Mouse (Mus musculus): Measurements from ENCODE around the gene Trpm3. TPM values are rescaled to one million over a fixed set of nuclear protein-coding genes. Genes with fewer than 3 reads are reported as not detected.

The Trpm3 gene
- polyA plus RNA-seq (2017; shearing (Covaris generic)) = under 1 TPM; 0.08 to 0.68 (median 0.16) TPM

DNA sequence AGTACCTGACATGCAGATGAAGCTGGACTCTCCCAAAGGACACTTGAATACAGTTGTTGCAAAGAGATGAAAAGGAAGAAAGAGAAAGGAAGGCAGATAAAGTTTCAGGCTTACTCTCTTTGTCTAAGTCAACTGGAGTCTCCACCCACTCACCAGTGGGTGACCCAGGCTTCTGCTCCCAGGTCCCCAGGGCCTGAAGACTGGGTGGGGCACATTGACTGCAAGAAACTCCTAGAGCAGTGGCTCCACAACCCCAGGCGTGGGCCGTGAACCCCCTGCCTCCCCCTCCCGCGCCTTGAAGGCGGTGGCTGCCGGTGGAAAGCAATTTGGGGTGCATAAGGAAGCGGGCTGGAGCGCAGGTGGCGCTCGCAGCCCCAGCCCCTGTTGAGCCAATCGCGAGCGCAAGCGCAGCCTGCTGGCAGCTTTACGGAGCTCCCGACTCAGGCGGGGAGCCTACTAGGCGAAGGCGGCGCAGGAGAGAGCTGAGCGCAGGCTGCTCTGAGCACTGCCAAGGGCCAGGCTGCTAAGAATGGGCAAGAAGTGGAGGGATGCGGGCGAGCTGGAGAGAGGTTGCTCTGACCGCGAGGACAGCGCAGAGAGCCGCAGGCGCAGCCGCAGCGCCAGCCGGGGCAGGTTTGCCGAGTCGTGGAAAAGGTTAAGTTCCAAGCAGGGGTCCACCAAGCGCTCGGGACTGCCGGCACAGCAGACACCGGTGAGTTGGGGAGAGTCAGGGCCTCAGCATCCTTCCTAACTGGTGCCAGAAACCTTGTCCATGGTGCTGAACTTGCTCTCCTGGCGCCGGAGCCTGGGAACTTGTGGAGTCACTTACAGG lies at the start of gene Trpm3:
Gene Trpm3, plus strand, starts transcription at position 457 of the 832 bp plus-strand sequence.
- ATAC-seq = no peak

DNA sequence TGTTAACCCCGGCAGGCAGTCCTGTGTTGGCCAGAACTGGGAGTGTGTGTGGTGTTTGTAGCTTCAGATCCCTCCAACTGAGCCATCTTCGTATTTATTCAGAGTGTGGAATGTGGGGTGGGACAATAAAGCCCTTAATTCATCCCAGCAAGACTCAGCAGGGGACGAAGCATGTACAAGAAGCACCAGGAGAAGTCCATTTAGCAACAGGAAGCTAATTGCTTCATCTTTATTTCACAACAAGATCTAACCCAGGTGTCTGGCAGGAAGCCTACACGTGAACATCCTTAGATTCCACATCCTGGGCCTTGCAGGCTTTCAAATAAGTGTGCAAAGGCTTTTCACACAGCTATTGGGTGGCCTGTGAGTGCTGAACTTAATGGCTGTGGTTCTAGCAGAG lies 38.3 kb upstream of the Trpm3 start:
- no peak for ATAC-seq

DNA sequence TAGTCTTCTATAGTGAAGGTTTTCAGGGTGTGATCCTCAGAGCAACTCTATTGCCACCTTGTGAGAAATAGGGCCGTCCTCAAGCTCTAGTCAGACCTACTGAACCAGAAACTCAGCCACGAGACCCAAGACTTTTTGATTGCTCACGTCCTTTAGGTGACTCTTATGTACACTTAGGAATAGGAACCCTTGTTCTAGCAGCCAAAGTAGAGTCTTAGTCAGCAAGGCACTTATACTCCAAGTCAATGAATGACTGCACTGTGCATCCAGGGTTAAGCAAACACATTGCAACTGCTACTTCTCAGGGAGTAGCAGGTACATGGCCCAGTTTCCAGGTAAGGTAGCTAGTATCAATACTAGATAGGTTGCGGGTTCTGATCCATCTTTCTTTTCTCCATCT lies 35.0 kb upstream of the Trpm3 start:
- ATAC-seq = no peak

DNA sequence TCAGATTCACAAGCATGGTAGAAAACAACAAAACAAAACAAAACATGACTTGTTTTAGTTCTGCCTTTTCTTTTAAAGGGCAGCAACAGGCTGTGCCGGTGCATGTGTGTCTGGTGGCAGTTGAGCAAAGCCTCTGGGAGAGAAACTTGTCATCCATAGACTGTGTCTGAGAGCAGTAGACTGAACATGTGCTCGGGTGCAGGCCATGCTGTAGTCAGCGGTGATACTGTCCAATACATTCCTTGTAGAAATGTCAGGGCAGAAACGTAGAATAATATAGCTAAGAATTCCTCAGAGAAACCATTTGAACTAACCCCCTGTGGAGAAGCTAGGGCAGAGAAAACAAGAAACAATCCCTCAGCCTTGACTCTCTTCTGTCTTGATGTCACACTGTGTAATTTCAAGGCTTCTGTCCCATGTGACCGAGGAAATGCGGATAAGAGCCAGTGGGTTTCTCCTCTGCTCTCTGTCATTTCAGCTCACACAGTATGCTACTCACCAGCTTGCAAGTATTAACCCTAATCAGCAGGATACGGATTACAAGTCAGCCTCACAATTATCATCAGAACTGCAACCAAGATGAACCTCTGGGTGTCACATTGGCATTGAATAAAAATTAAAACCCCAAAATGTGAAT lies 33.9 kb upstream of the Trpm3 start:
- no peak for ATAC-seq

DNA sequence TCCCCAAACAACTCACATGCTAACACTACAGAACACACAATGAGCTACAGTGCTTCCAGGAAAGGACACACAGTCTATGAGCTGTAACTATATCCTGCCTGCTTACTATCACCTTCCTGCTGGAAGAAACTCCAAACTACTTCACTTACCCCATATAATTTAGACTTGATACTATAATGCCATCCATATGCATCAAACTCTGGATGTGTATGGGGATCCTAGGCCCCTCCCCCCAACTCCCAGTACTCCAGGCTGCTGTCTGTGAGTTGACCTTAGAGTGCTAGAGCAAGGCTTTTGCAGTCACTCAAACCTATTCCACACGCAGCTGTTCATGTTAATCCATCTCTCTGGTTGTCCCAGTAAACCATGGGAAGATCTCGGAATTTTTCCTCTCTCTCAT lies 33.2 kb upstream of the Trpm3 start:
- no peak for ATAC-seq

DNA sequence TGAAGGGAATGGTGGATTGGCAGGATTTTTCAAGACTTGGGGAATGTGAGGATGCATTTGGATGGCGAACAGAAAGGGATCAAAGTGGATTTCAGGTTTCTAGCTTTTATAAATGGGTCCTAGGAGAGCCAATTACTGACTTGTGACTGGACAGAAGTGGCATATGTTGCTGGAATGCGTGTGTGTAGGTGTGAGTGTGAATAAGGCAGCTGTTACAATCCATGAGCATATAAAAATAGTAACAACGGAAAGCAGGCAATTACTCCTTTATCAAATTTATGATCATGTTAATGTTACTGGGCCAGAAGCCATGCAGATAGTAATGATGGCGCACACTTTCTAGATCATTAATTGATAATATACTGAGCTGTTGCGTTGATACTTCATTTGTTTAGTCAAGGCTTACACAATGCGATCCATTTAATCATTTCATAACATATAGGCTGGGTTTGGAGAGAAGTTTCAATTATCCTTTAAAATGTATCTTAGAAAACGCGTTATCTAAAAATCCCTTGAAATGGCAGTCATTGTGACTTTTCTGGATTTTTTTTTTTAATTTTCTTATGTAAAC lies 29.9 kb upstream of the Trpm3 start:
- ATAC-seq = no peak

DNA sequence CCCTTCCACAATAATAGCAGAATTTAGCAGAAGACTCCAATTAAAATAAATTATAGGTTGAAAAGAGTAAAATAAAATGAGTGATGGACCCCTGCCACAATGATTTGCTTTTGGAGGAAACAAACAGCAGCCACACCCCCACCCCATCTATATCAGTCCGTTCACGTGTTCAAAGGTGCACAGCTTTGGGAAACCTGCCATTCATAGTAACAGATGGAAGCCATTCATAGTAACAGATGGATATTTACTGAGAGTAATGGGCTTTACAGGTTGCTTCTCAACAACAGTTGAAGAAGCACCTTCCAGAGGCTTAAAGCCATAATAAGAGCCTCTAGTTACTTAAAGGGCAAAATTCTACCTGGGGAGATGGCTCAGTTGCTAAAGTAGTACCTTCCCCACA lies 17.9 kb upstream of the Trpm3 start:
- no peak for ATAC-seq

DNA sequence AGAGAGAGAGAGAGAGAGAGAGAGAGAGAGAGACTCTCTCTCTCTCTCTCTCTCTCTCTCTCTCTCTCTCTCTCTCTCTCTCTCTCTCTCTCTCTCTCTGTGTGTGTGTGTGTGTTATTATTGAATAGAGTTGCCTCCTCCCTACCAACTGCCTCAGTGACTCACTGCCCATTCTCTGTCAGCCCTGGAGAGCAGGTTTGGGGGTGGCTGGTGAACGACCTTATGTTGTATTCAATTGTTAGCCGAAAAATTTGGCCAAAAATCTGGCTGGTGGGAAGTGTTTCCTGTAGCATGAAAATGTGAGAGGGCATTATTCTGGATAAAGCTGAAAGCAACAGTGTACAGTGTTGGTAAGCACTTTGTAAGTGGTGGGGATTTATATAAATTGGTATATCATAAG lies 17.2 kb upstream of the Trpm3 start:
- no peak for ATAC-seq

DNA sequence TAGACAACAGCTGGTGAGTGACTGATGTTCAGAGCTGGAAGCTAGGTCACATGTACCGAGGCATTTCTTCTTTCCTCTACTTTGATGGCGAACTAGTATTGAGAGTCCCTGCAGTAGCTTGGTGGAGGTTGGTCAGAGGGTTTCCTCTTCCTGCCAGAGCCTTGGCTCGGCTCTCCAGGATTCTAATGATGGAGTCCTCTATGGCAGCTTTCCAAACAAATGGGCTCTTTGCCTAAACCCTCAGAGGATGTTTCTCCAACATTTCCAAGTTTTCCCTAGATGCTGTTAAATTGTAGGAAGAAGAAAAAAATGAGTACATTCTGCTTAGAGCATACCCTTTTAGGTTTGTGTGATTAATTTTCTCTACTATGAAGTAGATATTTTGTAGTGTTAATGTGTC lies 6.2 kb upstream of the Trpm3 start:
- ATAC-seq = no peak

DNA sequence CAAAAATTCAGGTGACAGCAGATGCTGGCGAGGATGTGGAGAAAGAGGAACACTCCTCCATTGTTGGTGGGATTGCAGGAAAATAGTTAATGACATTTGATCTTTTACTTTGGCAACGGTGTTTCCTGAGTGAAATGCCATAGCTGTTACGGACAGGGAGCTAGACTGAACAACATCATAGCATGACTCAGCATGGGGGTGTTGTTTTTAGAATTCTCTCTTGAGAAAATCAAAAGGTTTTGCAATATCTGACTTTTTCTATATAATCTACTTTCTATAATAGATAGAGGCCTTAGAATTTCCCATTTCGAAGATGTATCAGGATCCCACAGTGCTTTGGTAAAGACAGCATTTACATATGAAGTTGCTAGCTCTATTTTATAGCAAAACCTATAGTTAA lies 39.7 kb downstream of the Trpm3 start:
- no peak for ATAC-seq

DNA sequence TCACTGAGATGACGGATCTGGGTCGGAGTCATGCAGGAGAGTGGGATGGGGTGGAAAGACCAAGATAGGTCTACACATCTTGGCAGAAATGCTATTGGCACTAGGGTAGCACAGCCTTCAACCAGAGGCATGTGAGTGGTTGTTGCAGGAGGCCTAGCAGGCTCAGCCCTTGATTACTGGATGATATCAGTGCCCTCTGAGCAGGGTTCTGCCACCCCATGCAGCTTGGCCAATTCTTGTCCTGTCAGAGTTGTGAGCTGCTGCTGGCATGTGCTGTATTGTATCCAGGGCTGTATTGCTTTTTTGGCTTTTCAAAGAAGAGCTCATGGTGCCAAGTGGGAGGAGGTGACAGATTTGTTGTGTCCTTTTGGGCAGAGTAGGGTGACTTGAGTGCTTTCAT lies 40.2 kb downstream of the Trpm3 start:
- no peak for ATAC-seq

DNA sequence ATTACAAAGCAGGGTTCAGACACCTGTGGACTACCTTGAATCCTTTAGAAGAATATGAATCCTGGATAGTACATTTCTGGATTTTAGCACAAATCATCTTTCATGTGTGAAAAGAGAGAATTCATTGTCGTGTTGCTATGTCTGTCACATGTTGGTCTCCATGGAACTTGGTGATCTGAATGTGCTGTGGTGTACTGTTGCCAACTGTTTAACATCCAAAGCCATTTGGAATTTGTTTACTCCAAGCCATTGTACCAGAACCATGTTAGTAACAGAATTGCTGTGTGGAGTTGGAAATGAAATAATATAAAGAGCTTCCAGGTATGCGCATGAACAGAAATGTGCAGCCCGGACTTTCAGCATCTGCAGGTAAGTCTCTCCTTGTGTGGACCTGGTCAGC lies 41.3 kb downstream of the Trpm3 start:
- no peak for ATAC-seq

DNA sequence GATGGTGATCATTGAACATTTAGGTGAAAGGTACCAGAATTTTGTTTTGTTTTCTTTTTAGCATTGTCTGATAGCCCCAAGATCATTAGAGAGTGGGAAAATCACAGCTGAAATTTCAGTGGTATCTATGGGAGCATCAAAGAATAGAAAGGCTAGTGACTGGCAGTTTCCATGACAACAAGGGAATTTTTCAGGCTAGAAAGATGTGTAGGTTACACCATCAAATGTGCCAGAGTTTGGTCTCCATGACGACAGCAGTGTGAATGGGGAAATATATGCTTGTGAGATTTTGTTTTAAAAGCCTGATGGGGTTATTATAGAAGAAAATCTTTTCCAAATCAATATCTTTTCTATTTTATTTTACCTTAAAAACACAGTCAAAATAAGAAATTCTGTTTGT lies 50.9 kb downstream of the Trpm3 start:
- ATAC-seq = no peak

DNA sequence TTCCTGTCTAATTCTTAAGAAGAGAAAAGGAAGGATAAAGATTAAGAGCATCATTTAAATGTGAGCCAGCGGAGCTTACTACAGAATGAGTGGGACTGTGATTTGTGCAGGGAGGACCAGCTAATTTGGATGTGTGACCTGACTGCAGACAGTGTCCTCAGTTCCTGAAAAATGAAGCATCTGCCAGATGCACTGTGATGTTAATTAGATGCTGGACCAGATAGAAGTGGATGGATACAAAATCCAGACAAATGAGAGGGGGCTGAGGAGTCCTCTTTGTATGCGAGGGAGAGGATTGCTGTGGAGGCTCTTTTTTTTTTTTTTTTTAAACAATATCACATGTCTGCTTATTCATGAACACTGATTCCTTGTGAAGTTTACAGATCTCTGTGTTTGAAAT lies 83.7 kb downstream of the Trpm3 start:
- ATAC-seq = no peak

DNA sequence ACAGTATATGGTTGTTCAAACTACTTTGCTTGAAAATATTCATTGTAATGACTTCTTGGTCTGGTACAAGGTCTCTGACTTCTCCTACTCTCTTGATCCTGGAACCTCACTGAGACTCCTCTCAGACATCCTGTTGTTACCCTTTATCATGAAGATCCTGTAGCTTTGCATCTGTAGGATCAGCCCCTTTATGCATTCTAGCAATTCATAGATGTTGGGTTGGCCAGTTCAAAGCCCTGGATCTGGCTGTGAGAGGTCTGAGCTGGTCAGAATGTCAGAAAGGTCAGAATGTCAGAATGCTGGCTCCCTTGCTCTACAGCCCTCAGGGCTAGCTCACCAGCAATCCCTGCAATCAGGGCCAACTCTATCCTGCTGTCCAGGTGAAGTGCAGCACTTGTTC lies 95.3 kb downstream of the Trpm3 start:
- ATAC-seq = no peak

DNA sequence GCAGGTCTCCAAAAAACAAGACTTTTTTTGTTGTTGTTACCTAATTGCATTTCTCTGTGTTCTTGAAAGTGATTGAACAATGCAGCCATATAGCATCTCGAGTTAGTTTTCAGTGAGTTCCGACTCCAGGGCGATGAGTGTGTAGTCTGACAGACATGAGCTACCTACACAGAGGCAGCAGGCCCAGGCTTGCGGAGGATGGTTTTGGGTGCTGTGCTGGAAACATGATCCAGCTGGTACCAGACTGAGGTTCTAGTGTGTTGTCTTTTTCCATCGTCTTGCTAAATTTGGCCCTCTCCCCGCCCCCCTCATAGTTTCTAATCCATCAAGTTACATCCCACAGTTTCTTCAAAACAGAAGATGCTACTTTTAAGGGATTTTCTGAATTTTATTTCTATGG lies 110.2 kb downstream of the Trpm3 start:
- no peak for ATAC-seq

DNA sequence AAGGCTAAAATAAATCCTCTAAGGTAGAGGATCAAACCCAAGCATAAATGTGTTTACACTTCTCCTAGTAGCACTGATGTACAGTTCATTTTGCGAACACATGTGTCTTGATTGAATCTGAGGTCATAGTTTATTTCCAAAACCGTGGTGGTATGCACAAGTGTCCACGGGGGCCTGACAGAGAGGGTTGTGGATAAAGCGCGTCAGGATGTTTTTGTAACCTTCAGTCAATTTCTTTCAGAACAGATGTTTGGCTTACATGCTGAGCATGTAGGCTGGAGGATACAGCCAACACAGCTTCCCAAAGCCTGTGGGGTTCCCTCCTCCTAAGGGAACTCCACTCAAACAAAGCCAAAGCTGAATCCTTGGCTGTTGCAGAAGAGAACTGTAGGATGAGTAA lies 134.1 kb downstream of the Trpm3 start:
- no peak for ATAC-seq

DNA sequence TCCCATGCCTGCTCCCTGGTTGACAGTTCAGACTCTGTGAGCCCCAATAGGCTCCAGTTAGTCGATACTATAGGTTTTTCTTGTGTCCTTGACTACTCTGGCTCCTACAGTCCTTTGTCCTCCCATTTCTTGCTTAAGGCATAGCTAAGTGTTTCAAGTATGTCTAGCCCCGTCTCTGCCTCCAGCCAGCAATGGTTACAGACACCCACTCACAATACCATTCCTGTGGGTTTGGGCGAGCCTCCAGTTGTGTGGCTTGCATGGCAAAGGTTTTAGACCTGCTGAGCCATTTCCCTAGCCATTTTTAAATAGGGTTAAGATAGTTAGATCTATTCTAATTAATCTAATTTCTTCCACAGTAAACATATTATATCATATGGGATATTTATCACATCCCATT lies 145.8 kb downstream of the Trpm3 start:
- no peak for ATAC-seq

DNA sequence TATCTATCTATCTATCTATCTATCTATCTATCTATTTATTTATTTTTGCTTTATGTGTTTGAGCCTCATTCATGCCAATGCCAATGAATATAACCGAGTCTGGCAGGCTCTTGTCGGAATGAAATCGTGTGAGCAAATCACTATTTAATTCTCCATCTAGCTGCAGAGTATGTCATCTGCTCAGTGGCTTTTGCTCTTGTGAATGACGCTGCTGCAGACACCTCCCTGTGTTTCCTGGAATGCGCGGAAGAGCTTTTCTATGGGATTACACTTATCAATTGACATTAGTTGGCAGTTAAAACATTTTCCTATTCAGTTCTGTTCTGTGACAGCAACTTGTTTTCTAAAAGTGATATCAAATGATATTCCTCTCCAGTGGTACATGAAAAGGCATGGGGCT lies 153.8 kb downstream of the Trpm3 start:
- ATAC-seq = no peak

DNA sequence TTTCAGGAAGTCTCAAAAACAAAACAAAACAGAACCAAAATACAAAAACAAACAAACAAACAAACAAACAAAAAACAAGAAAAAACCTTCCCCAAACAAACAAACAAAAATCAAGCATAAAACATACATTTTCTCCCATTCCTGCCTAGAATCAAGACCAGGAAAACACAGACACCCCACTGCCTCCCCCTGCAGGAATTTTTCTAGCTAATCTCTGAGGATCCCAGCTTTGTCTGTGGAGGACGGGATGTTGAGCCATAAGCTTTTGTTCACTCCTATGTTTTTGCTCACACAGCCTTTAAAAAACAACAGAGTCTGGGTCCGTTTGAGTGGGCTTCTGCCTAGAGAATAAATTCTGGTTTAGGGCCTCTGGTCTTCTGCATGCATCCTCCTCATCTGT lies 162.1 kb downstream of the Trpm3 start:
- no peak for ATAC-seq

DNA sequence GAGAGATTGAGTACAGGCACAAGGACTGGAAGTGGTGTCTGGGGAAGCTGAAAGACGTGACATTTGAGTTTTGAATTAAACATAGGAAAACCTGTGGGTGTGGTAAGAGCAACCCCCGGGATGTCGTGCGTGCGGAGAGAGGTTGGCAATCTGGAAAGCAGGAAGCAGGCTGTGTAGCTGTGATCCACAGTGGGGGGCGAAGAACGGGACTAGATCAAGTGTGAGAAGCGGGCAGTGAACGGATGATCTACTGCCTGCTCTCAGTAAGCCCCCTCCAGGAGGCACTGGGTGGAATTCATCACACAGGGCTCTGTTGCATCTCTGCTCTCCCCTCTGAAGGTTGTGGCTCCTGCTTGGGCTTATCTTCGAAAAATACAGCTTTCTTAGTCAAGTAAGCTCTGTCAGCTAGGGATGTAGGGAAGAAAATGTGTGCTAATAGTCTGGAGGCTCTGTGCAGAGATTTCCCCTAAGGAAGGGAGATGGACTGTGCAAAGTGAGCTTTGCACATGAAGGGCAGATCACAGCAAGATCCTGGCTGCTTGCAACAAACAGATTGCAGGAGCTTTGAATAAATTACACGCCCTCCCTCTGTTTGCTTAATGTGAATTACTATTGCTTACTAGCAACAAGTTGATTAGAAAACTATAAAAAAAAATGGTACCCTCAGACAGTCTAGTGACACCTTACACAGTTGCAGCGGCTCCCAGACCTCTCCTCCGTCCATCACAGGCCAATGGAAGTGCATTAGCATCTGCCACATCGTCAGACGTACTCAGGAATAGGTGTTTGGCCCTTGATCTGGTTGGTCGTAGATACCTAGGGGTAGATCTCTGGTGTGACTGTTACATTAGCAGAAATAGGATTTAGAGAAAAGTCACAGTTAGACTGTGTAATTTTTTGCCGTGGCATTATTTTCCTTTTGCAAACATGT lies 164.4 kb downstream of the Trpm3 start:
- no peak for ATAC-seq

DNA sequence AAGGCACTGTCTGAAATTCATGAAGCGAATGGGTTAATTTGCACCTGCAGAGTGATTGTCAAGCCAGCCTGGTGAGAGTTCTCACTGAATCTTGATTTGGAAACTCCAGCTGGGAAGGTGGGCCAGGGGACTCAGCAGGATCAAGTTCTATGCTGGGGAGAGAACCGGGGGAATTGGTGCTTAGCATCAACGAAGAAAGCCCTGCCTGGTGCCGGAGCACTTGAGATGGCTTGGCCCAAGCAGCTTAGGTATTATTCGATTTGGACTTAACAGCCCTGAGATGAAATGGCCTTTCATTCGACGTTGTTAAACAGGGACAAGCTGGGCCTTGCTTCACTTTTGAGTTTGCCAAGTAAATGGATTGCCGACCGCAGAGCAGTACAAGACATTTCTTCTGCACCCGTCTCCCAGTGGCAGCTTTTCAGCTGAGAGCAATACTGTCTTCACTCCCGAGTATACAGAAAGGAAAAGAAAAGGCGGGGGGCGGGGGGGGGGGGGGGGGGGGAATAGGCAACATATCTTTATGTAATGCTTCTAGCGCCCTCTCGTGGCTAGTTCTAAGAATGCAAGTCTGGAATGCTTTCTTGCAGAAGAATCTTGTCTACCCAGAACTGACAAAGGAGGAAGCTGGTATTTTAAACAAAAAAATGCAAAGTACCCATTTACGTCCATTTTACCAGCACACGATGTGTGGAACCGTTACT lies 165.3 kb downstream of the Trpm3 start:
- peak; percentile 7 for ATAC-seq

Measured in inflammation-experienced regulatory T-cells, adult 6 months (primary cell).